17 mouse cellular contexts compared by ENCODE assay signal in genomic region chr2:27767773-27768172, GRCm38 (mm10).
DNase-seq lines count a peak whose midpoint lies in the region; ATAC-seq and TF ChIP-seq lines count a peak whose summit lies in the region.
"Had no signal": no experiment of that assay in that cellular context is flagged by ENCODE, and none has a peak within 500 bp of the region (broad histone marks: within the 10 kb centered on the region; RNA-seq: fewer than 3 reads in every experiment).

No protein-coding gene starts in this region.

- H3K36me3 ChIP-seq in liver, adult 2 months (ENCODE audit: control insufficient read depth, insufficient read depth, low read length) = no peaks in the 10 kb centered on the region
- no peaks in the 10 kb centered on the region for H3K36me3 ChIP-seq in lung, embryonic 16.5 days (ENCODE audit: control insufficient read depth, insufficient read depth, low read length)
- no peaks in the 10 kb centered on the region for H3K36me3 ChIP-seq in embryonic facial prominence, embryonic 10.5 days (replicated peaks)
- no peaks in the 10 kb centered on the region for H3K36me3 ChIP-seq in intestine, embryonic 15.5 days
- H3K36me3 ChIP-seq: G1E; hindbrain, embryonic 10.5 days had no signal

- 0 out of 2 replicates have a peak overlapping the region, but pooled peaks have one; percentile 19 for H3K27ac ChIP-seq in liver, adult 2 months (replicated peaks; ENCODE audit: insufficient read depth, low read depth, low read length)
- H3K27ac ChIP-seq in lung, embryonic 16.5 days (ENCODE audit: low read length) = peak overlapping the region; percentile 33; the same call in 1 of the 2 replicates
- peak overlapping the region; percentile 16; the same call in 1 of the 2 replicates for H3K27ac ChIP-seq in embryonic facial prominence, embryonic 10.5 days (replicated peaks)
- 0 out of 2 replicates have a peak overlapping the region, but pooled peaks have one; percentile 9 for H3K27ac ChIP-seq in intestine, embryonic 15.5 days
- H3K27ac ChIP-seq: hindbrain, embryonic 10.5 days; hindbrain, embryonic 14.5 days had no signal

- ATAC-seq in lung, embryonic 16.5 days (ENCODE audit: low read depth) = no peak
- ATAC-seq in intestine, embryonic 15.5 days = no peak
- ATAC-seq: forebrain, embryonic 16.5 days had no signal

- peaks cover 2% of the 10 kb centered on the region; the same call in 1 of the 2 replicates for H3K4me1 ChIP-seq in liver, adult 2 months (ENCODE audit: control insufficient read depth, insufficient read depth, low read length)
- peaks cover 19% of the 10 kb centered on the region for H3K4me1 ChIP-seq in lung, embryonic 16.5 days (replicated peaks; ENCODE audit: control insufficient read depth, insufficient read depth, low read length)
- peaks cover 5% of the 10 kb centered on the region for H3K4me1 ChIP-seq in lung, adult 2 months (ENCODE audit: control insufficient read depth, insufficient read depth, low read length)
- H3K4me1 ChIP-seq in embryonic facial prominence, embryonic 10.5 days = peaks cover 73% of the 10 kb centered on the region
- H3K4me1 ChIP-seq in intestine, embryonic 15.5 days (replicated peaks) = peaks cover 27% of the 10 kb centered on the region

- TF ChIP-seq POLR2A in liver, adult 2 months (IDR thresholded peaks at IDR 0.05; ENCODE audit: extremely low read depth, insufficient read depth, low read length) = no peak
- TF ChIP-seq POLR2A in lung, adult 2 months (IDR thresholded peaks at IDR 0.05; ENCODE audit: borderline replicate concordance, extremely low read depth, low read depth, low read length) = no peak

- H3K9ac ChIP-seq in liver, adult 2 months (ENCODE audit: low read depth, low read length) = no peak overlapping the region
- H3K9ac ChIP-seq in lung, embryonic 16.5 days (ENCODE audit: low read length) = no peak overlapping the region
- no peak overlapping the region for H3K9ac ChIP-seq in intestine, embryonic 15.5 days
- H3K9ac ChIP-seq: hindbrain, embryonic 14.5 days had no signal

- H3K27me3 ChIP-seq in liver, adult 2 months (ENCODE audit: control insufficient read depth, insufficient read depth, low read length) = no peaks in the 10 kb centered on the region
- H3K27me3 ChIP-seq in lung, embryonic 16.5 days (ENCODE audit: control insufficient read depth, insufficient read depth, low read depth, low read length) = no peaks in the 10 kb centered on the region
- 0 out of 2 replicates have a peak, but pooled peaks cover 7% of the 10 kb centered on the region for H3K27me3 ChIP-seq in embryonic facial prominence, embryonic 10.5 days (replicated peaks; ENCODE audit: low read depth, poor library complexity, severe bottlenecking)
- no peaks in the 10 kb centered on the region for H3K27me3 ChIP-seq in intestine, embryonic 15.5 days (replicated peaks)

- no peak overlapping the region for H3K4me3 ChIP-seq in liver, adult 2 months (ENCODE audit: insufficient read depth, low read depth, low read length)
- no peak overlapping the region for H3K4me3 ChIP-seq in lung, embryonic 16.5 days (ENCODE audit: low read length)
- H3K4me3 ChIP-seq in lung, adult 2 months (replicated peaks; ENCODE audit: extremely low read depth, low read depth, low read length) = no peak overlapping the region
- H3K4me3 ChIP-seq in embryonic facial prominence, embryonic 10.5 days = no peak overlapping the region
- H3K4me3 ChIP-seq in intestine, embryonic 15.5 days (replicated peaks) = no peak overlapping the region
- H3K4me3 ChIP-seq: hindbrain, embryonic 10.5 days had no signal

- no peak for DNase-seq in liver, adult 2 months (ENCODE audit: extremely low read depth, low read depth, low spot score)
- DNase-seq in liver = no peak
- no peak for DNase-seq in lung, adult 2 months
- no peak for DNase-seq in embryonic facial prominence, embryonic 10.5 days (ENCODE audit: low spot score)
- no peak for DNase-seq in embryo, embryonic 10 days (ENCODE audit: low spot score)
- DNase-seq: cerebellum, adult 18-20 months; cerebellum, adult 9-11 months; cerebellum, postnatal 36 days; gastrocnemius, postnatal 10 days; heart, adult 18-20 months had no signal

- no peak overlapping the region for H3K4me2 ChIP-seq in lung, embryonic 16.5 days (ENCODE audit: low read depth, low read length)
- H3K4me2 ChIP-seq in intestine, embryonic 15.5 days (replicated peaks) = no peak overlapping the region
- H3K4me2 ChIP-seq: heart, embryonic 11.5 days; hindbrain, embryonic 14.5 days had no signal

- no peaks in the 10 kb centered on the region for H3K79me2 ChIP-seq in liver, adult 2 months (ENCODE audit: control insufficient read depth, insufficient read depth, low read length)

- WGBS in liver, adult 2 months = 30% methylated on average over 7 of the region's 7 CpGs
- 20% methylated on average over 7 of the region's 7 CpGs for WGBS in lung, embryonic 16.5 days
- WGBS in lung, adult 2 months = 29% methylated on average over 7 of the region's 7 CpGs
- 52% methylated on average over 7 of the region's 7 CpGs for WGBS in embryonic facial prominence, embryonic 10.5 days
- 34% methylated on average over 7 of the region's 7 CpGs for WGBS in intestine, embryonic 15.5 days

- no peaks in the 10 kb centered on the region for H3K9me3 ChIP-seq in lung, embryonic 16.5 days (ENCODE audit: control insufficient read depth, low read length)
- H3K9me3 ChIP-seq in embryonic facial prominence, embryonic 10.5 days = no peaks in the 10 kb centered on the region
- no peaks in the 10 kb centered on the region for H3K9me3 ChIP-seq in intestine, embryonic 15.5 days
- H3K9me3 ChIP-seq: G1E; hindbrain, embryonic 10.5 days had no signal

- TF ChIP-seq CTCF in liver, adult 2 months (IDR thresholded peaks at IDR 0.05; ENCODE audit: low read depth, low read length) = no peak
- TF ChIP-seq CTCF in lung, adult 2 months (IDR thresholded peaks at IDR 0.05; ENCODE audit: insufficient read depth, low read length) = no peak
